Mouse (Mus musculus) frontal cortex, postnatal 36 days (tissue): Measurements from ENCODE around the gene Arl2.
"Not testable (repeated sequence)": the region's sequence is repeated elsewhere in the genome, so short reads cannot be mapped to it uniquely, and the experiment has no call there.

Experiments used
- DNase-seq, 2 experiments: peaks; one replicate each; pipeline ENCODE4 v3.0.0; 2022; ENCODE audit warnings: low spot score in 2 of 2

Arl2 gene

GRCm38 (mm10) chr19:6141394-6141749 is at the start of gene Arl2:
Arl2 (minus strand) TSS chr19:6141548.
- peak; percentile 75 to 89 for DNase-seq

GRCm38 (mm10) chr19:6184131-6184530 is 42.8 kb upstream of the Arl2 start, which contains the start of gene Majin:
Majin (plus strand) TSS chr19:6184388.
- no peak for DNase-seq

GRCm38 (mm10) chr19:6182534-6182933 is 41.2 kb upstream of the Arl2 start:
- no peak for DNase-seq

GRCm38 (mm10) chr19:6181629-6182028 is 40.3 kb upstream of the Arl2 start:
- no peak for DNase-seq

GRCm38 (mm10) chr19:6178775-6179174 is 37.4 kb upstream of the Arl2 start:
- no peak for DNase-seq

- DNase-seq = no peak
These were observed 33.4 kb upstream of the Arl2 start for GRCm38 (mm10) chr19:6174771-6175170.

GRCm38 (mm10) chr19:6171215-6171614 is 29.9 kb upstream of the Arl2 start:
- DNase-seq = no peak

GRCm38 (mm10) chr19:6166750-6167149 is 25.4 kb upstream of the Arl2 start:
- DNase-seq = no peak

GRCm38 (mm10) chr19:6163872-6164547 is 22.7 kb upstream of the Arl2 start:
- no peak for DNase-seq

GRCm38 (mm10) chr19:6157220-6157619 is 15.9 kb upstream of the Arl2 start:
- no peak for DNase-seq

GRCm38 (mm10) chr19:6156372-6156771 is 15.0 kb upstream of the Arl2 start:
- no peak for DNase-seq

GRCm38 (mm10) chr19:6155174-6155573 is 13.8 kb upstream of the Arl2 start:
- no peak for DNase-seq

GRCm38 (mm10) chr19:6144842-6145241 is 3.5 kb upstream of the Arl2 start:
- DNase-seq = no peak

GRCm38 (mm10) chr19:6140678-6141393 is 512 bp downstream of the Arl2 start, which contains the start of gene Batf2:
Batf2 (plus strand) TSS chr19:6140983.
- peak; percentile 91 to 93 for DNase-seq

- no peak for DNase-seq
These were observed 1.0 kb downstream of the Arl2 start for GRCm38 (mm10) chr19:6140374-6140677.

GRCm38 (mm10) chr19:6139701-6140100 is 1.6 kb downstream of the Arl2 start:
- DNase-seq = no peak

- no peak for DNase-seq
These were observed 5.0 kb downstream of the Arl2 start for GRCm38 (mm10) chr19:6136397-6136796.

GRCm38 (mm10) chr19:6133197-6133596 is 8.2 kb downstream of the Arl2 start:
- not testable (repeated sequence) for DNase-seq

GRCm38 (mm10) chr19:6132171-6132827 is 9.0 kb downstream of the Arl2 start:
- DNase-seq = no peak

- DNase-seq = not testable (repeated sequence)
These were observed 10.8 kb downstream of the Arl2 start for GRCm38 (mm10) chr19:6130414-6131128.

GRCm38 (mm10) chr19:6127760-6128341 is 13.5 kb downstream of the Arl2 start, which contains the start of gene Snx15:
Snx15 (minus strand) TSS chr19:6128304.
- peak; percentile 96 to 97 for DNase-seq
